Mouse (Mus musculus): Measurements from ENCODE around the gene Plcz1. TPM values are rescaled to one million over a fixed set of nuclear protein-coding genes. Genes with fewer than 3 reads are reported as not detected.

Gene Plcz1
- total and polyA plus RNA-seq, 3 experiments: 0.06 TPM; not detected in 2

- H3K36me3 ChIP-seq (ENCODE audit: control insufficient read depth, insufficient read depth, low read length): no peaks in the 10 kb centered on the region
- 57% methylated on average over 8 of the region's 8 CpGs for WGBS
- no peak overlapping the region for H3K4me3 ChIP-seq
- no peaks in the 10 kb centered on the region for H3K27me3 ChIP-seq (ENCODE audit: control insufficient read depth, insufficient read depth, low read length)
- no peak overlapping the region for H3K9ac ChIP-seq (ENCODE audit: low read depth, low read length)
- H3K79me2 ChIP-seq (replicated peaks; ENCODE audit: control insufficient read depth, insufficient read depth, low read length): no peaks in the 10 kb centered on the region
- no peak for DNase-seq
- peak overlapping the region; percentile 21; the same call in 1 of the 2 replicates for H3K27ac ChIP-seq
- H3K4me1 ChIP-seq (ENCODE audit: control insufficient read depth, insufficient read depth, low read length): no peaks in the 10 kb centered on the region
- intact Hi-C loops (cut with DNase I): loop anchor here (5.0 kb wide), 1 partner anchor 75 kb away; no protein-coding TSS in a partner anchor
- TF ChIP-seq CTCF (IDR thresholded peaks at IDR 0.05): no peak
- no peak for TF ChIP-seq POLR2A (IDR thresholded peaks at IDR 0.05; ENCODE audit: insufficient read depth, low read depth, low read length)
These were observed 94.0 kb downstream of the Plcz1 start for GRCm38 (mm10) chr6:139947106-139947879.

Other genes starting within 250 kb of the Plcz1 start
- not detected for gene Capza3, start 205 bp downstream of the Plcz1 start, total RNA-seq (2021)
- not detected in 2 replicates for gene Capza3, start 205 bp downstream of the Plcz1 start, polyA plus RNA-seq (2012; rRNA removed)

Measured in heart, adult 2 months (tissue).